Mouse (Mus musculus) embryo, embryonic 10 days (tissue): ENCODE results near the gene Kcp.

ENCODE experiments used
- DNase-seq: peaks from one replicate; pipeline ENCODE4 v3.0.0-alpha.2; 2015; ENCODE audit warnings: low spot score

Kcp gene

DNA sequence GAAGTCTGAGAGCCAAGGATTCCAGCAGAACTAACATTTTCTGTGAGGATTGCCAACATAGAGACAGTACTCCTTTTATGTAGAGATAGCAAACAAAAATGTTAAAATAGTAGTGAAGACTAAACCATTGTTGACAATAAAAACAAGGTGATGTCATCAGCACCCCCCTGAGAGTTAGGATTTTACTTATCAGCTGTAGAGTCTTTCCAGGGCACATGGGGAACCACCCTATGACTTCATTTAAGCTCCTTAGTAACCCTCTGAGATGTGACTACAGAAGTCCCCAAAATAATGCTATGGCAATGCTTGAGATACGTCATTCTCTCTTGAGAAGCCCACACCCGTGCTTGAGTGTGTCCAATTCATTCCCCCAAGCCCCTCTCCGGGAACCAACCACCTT is 44.4 kb downstream of the Kcp start:
- DNase-seq = no peak

DNA sequence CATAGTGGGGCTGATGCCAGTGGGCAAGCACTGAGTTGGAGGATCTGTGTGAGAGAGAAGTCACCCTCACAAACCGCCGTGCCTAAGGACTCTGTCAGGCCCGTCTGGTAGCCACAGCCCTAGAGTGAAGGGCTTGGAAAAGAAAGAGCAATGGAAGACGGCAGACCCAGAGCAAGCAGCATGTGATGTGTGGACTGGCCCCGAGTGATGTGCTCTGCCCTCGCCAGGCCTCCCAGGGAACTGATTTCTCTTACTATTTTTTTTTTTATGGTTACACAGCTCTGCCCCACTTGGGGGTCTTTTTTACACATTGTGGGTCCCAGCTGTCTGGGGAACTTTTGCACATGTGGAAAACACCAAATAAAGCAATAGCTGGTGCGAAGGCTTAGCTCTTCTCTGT is 46.2 kb downstream of the Kcp start:
- no peak for DNase-seq

DNA sequence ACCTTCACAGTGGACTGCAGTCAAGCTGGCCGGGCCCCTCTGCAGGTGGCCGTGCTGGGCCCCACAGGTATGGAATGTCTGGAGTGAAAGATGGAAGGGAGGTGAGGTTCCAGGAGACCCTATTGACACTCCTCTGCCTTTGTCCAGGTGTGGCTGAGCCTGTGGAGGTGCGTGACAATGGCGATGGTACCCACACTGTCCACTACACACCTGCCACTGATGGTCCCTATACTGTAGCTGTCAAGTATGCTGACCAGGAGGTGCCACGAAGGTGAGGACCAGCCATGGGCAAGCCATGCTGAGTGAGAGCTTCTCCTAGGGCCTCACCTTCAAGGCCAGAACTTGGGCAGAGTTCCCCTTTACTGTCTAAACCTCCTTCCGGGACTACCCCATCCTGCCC is 57.1 kb downstream of the Kcp start:
- DNase-seq = no peak

DNA sequence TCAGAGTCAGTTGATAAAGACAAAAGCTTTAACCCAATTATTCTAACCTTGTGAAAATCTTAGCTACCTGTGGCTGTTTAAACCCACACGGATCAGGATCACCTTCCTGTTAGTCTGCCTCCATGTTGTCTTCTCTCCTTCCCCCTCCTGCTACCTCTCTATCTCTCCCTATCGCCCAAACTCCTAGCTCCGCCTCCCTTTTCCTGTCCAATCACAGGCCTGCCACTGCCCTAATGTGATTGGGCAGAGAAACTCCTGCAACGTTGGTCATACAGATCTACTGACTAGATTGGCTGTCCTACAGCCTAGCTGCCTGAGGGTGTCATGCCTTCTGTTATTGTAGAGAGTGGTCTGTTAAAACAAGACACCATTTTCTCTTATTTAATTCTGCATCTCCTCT is 57.9 kb downstream of the Kcp start:
- DNase-seq = peak; percentile 26

DNA sequence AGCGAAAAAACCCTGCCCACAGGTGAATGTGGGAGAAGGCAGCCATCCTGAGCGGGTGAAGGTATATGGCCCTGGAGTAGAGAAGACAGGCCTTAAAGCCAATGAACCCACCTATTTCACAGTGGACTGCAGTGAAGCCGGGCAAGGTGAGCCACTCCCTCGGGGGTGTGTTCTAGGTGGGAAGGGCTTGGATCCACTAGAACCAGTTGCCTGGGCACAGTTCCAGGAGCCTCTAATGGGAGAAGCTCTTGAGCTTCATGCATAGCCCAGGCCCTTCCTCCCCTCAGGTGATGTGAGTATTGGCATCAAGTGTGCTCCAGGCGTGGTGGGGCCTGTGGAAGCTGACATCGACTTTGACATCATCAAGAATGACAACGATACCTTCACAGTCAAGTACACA is 62.4 kb downstream of the Kcp start:
- DNase-seq = no peak

DNA sequence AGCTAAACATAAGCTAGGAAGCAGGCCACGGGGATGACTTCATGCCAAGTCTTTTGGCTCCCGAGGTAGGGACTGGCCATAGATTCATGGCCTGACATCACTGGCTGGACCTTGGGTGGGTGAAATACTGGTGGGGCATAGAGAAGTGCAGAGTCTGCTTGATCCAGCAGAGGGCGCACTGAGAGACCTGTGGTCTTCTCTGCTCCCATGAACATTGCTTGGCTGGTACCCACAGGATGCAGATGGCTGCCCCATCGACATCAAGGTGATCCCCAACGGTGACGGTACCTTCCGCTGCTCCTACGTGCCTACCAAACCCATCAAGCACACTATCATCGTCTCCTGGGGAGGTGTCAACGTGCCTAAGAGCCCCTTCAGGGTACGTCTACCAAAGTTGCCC is 63.0 kb downstream of the Kcp start:
- peak; percentile 68 for DNase-seq

DNA sequence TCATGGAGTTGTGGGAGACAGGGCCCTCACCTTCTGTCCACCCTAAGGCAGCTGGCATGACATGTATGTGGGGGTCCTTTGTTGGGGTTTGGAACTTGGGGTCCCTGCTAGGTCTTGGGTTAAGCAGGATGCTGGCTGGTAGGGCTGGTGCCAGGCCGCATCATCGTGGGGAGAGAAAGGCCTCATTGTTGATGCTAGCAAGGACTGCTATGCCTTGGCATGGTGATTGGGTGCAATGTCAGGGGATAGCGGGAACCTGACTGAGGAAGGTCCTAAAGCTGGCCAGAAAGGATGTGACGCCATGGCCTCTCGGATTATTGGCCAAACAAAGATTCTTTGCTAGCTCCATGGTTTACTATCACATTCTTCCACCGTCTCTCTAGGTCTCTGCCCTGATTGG is 68.0 kb downstream of the Kcp start:
- no peak for DNase-seq

DNA sequence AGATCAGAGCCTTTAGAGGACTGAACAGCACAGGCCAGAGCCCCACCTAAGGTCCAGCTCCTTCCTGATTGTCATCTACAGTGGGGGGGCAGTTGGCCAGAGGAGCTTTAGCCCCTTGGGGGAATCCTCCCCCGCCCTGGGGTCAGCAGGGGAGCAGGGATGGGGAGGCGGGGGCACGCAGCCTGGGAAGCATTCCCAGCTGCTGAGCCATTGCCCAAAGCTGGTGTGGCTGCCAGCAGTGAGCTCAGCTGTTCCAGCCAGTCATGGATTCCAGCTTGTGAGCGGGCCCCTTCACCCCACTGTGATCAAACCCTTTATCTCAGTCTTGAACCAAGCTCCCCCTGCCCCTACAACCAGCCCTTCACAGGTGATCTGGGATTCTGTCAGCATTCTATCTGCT is 68.5 kb downstream of the Kcp start:
- DNase-seq = no peak

DNA sequence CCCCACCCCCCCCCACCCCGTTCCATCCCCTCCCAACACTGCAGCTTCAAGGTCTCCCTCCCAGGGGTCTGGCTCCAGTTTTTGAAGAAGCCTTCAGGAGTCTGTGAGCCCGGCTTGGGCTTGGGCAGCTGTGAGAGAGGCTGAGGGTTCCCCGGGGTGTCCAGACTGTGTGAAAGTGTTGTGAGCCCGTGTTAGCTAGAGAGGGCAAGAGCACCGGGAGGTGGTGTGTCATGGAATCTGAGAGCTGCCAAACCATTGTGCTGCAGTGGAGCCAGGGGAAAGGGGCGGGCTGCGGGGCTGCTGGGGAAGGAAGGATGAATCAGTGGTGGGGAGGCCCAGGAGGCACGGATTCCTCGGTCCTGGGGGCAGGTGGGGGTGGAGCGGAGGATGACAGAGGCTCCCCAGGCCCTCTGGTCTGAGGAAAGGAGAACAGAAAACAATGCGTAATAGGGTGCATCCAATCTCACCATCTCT is 71.3 kb downstream of the Kcp start:
- peak; percentile 46 for DNase-seq

DNA sequence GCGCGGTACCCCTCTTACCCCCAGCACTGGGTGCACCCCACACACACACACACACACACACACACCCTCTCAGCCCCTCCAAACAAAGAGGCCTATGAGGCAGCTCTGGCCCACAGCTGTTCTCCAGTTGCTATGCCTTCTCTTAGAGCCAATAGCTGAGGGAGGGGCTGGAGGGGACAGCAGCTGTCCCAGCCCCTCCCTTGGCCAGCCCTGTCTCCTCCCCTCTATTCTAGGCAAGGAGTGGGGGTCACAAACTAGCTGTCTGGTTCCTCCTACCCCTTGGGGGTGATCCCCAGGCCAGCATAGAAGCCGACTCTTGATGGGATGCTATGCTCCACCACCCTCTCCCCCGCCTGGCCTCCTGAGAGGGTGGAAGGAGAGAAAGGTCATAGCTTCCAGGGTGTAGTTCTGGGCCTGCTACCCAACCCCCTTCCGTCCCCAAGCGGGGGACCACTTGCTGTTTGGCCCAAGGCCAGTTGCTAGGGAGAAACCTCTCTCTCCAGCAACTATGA is 71.8 kb downstream of the Kcp start:
- DNase-seq = peak; percentile 54

DNA sequence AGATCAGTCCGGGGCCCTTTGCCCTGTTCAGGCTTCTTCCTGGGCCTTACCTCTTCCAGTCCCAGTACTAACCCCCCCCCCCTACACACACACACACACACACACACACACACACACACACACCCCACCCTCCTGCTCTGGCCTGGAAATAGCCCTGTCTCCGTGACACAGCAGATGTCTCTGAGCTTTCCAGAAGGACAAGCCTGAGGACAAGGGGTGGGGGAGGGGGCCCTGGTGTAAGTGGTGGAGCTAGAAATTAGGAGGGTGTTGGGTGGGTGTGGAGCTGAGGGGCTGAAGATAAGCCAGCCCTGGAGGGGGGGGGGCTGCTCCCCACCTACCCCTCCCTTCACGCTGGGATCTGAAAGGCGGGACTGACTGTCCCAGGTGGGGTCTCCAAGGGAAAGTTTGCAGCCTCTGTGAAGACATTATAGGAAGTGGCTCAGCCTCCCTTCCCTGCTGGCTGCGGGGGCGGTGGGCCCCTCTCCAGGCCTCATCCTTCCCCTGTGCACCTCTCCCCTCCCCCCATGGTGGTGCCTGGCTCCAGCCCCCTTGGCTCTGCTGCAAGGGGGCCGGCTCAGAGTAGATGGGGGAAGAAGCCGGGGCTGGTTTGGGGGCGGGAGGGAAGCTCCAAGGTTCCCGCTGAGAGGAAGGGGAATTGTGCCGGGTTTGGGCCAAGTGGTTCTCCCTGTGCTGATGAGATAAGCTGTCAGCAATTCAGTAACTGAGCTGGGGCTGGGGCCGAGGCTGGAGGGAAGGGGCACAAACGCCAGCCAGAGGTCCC is 72.7 kb downstream of the Kcp start:
- DNase-seq = peak; percentile 70

DNA sequence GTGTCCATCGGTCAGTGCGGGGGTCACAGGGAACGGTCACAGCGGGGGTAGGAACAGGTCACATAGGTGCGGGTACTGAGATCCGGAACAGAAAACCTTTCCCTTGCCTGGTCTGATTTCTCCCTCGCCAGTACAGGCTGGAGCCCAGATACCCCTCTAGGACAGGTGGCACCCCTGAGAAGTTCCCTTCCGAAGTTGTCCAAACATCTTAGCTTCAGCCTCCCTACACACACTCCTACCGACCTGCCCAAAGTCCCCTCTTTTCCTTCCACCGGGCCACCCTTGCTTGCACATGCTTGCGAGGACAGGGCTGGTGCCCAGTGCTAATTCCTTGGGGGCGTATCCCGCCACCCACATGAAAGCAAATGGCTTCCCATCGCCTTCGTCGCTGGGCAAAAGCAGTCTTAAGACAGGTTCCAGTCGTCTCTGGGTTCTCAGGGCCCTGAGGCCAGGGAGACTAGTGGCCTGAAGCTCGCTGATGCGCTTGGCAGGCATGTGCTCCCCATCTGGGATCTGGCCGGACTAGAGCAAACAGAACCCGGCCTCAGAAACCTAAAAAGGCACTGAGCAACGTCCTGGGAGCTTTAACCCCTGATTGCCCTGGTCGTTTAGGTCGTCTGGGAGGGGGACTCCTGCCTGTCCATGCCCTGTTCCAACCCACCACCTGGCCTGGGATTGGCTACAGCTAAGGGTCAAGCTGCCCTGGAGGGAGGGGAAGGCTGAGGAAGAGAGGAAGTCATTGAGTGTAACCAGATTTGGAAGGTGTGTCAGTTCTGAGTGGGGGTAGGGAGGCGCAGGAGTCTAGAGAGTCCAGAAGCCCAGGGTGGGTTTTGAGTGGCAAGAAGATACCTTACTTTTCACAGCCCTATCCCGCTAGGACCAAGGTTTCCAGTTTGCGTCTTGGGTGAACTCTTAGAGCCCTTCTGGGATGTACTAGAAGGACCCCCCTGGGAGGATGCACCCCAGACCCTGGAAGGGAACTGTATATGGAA is 73.7 kb downstream of the Kcp start:
- DNase-seq = peak; percentile 84

DNA sequence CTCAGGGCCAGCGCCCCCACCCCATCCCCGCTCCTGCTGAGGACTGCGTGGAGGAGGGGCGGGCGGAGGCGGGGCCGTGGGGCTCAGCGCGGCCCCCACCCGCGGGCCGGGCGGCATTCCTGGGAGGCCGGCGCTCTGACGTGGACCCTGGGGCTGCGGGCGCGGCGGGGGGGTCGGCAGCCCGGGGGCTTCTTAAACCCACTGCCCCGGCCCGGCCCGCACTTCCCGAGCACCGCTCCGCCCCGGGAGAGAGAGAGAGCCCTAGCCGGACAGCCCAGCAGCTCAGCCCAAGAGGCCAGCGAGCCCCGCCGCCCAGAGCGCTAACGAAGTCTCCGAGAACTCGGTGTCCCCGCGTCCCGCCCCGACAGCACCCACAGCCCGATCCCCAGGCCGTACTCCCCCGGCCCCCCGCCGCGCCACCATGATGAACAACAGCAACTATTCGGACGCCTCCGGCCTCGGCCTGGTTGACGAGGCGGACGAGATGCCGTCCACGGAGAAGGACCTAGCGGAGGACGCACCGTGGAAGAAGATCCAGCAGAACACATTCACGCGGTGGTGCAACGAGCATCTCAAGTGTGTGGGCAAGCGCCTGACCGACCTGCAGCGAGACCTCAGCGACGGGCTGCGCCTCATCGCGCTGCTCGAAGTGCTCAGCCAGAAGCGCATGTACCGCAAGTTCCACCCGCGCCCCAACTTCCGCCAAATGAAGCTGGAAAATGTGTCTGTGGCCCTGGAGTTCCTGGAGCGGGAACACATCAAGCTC is 74.5 kb downstream of the Kcp start, which contains the start of gene Flnc:
Gene Flnc, plus strand, starts transcription at position 219 of the 766 bp plus-strand sequence.
- DNase-seq = peak; percentile 62

DNA sequence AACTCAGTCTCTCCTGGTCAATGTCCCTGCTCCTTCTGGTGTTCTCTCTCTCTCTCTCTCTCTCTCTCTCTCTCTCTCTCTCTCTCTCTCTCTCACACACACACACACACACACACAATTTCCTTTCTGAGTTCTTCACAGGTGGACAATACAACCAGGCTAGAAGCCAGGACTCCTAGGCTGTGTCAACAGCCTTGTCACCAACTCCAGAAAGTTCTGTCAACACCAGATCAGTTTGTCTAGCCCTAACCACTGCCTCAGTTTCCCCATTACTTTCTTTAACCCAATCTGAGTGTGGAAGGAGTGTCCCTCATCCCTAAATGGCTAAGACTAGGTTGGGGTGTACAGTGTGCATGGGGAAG is 75.1 kb downstream of the Kcp start:
- DNase-seq = no peak

DNA sequence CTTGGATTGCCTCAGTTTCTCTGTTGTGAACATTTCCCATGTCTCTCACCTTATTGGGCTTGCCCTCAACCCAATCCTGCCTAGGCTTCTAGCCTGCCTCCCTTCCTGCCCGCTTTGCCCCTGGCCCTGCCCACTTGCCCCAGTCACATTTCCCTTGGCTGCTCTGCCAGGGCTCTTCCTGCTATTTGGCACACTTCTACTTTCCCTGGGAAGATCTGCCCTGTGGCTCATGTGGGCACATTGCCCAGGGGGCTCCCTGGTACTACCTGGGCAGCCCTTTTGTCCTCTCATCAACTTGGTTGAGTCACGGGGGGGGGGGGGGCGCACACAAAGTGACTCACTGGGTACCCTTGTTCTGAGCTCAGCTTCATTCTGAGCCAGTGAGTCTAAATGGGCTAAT is 75.6 kb downstream of the Kcp start:
- DNase-seq = no peak

DNA sequence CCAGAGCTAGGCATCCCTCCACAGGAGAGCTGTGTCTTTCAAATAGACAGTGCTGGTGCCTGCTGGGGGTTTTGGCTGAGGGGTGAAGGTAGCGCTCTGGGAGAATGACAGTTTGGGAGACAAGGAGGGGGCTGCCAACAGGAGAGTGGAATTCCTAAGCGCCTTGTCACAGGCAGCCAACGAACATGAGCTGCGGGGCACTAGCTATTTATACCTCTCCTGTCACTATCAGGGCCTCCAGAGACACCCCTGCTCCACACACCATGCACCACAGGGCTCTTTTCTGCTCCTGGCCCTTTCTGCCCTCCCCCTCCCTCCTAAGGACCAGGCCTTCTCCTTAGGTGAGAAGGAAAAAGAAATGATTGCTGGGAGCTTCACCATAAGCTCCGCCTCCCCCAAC is 76.3 kb downstream of the Kcp start:
- DNase-seq = no peak

DNA sequence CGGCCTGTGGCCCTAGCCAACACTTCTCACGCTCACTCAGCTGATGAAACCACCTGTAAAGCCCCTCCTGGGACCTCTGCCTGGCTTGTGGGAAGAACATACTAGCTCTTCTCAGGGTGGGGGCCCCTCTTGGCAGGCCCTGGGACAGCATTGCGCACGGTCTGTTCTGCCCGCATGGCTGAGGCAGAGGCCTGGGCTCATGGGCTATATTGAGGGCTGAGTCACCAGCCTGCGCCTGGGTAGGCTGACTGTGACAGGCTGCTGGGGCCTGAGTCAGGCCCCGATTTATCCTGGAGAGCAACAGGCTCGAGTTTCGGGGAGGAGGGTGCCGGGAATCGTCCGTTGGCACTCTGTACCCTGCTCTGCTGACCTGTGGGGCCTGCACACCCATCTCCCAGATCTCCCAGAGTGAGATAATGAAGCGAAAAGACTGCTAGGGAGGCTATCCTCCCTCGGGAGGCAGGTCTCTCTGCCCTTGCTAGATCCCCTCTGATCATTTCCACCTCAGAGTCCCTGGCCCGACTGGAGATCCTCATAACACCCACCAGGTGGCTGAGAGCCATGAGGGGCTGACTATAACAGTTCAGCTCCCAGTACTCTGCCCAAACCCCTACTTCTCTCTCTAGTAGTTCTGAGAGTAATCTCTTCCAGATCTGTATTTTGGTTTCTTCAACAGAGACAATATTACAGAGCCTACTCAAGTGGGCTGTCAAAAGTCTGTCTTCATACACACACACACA is 76.9 kb downstream of the Kcp start:
- peak; percentile 30 for DNase-seq

DNA sequence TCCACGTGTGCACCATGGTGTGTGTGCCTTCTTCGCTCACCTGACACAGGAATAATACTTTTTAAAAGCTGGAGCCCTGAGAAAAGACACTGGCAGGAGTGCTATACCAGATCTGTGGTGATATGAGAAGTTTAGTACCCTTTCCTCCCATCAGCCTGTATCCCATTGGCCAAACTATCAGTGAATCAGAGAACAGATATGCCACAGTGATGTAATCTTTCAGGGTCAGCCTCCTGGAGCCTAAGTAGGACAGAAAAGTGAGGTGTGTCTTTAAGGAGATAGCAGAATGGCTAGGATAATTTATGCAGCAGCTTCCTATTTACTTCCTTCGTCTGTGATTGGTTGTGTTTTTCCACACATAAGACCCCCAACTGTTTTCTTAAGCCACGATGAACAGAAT is 79.6 kb downstream of the Kcp start:
- DNase-seq = no peak

DNA sequence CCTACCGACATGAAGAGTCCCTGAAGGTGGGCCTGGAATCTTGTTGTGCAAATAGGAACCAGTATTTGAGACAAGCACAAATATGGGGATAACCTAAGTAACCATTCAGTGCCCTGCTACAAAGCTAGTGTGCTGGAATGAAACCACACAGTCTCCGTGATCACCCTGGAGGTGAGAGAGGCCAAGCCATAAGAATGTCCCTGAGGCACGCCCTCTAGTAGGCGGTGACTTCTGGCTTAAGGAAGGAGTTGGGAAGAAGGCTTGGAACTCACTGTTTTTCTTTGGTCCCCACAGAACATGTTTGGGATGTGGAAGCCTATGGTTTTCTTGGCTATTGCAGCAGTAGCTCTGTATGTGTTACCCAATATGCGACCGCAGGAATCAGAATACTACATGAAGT is 81.4 kb downstream of the Kcp start:
- DNase-seq = no peak

DNA sequence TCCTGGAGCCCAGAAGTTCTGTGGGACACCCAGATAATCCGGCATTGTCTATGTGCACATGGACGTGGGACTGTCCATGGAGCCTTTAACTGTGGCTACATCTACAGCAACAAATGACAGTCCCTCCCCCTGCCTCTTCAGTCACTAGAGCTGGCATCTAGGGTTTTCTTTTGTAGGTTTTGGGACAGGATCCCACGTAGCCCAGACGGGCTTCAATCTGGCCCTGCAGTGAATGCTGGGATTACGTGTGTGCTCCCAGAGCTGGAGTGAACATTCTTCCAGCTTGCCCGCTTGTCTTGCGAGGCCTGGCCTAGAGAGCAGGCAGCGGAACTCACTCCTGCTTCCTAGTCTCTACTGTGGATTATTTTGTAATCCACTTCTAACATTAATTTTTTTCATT is 82.6 kb downstream of the Kcp start:
- DNase-seq = no peak
